Mouse (Mus musculus) hindbrain, embryonic 13.5 days (tissue): Measurements from ENCODE around the gene Anxa1. TPM values are rescaled to one million over a fixed set of nuclear protein-coding genes. Genes with fewer than 3 reads are reported as not detected.

Source experiments
- ATAC-seq: fragments of 200-750 bp; cut with Nextera tagmentation; 2 replicates; pipeline ENCODE4 v1.8.0; 2017; ENCODE audit warnings: moderate TSS enrichment; ENCODE audit not compliant: low FRiP score
- H3K27ac ChIP-seq: fragments of 300-500 bp; sonication (generic); 2 replicates; pipeline ENCODE4 v1.5.1; 2015; ENCODE audit warnings: inconsistent platforms, mild to moderate bottlenecking, moderate library complexity
- H3K27me3 ChIP-seq: fragments of 300-500 bp; sonication (generic); 2 replicates; pipeline ENCODE4 v1.6.1; 2015; ENCODE audit warnings: mild to moderate bottlenecking, inconsistent platforms
- H3K36me3 ChIP-seq: fragments of 300-500 bp; sonication (generic); 2 replicates; pipeline ENCODE4 v1.6.1; 2015; ENCODE audit warnings: mild to moderate bottlenecking, inconsistent platforms
- H3K4me1 ChIP-seq: fragments of 300-500 bp; sonication (generic); replicated peaks from 2 replicates; pipeline ENCODE4 v1.6.1; 2015; ENCODE audit warnings: inconsistent platforms
- H3K4me2 ChIP-seq: fragments of 300-500 bp; sonication (generic); 2 replicates; pipeline ENCODE4 v1.6.1; 2015; ENCODE audit warnings: inconsistent platforms, mild to moderate bottlenecking, moderate library complexity
- H3K4me3 ChIP-seq: fragments of 300-500 bp; sonication (generic); 2 replicates; pipeline ENCODE4 v1.5.1; 2015; ENCODE audit warnings: mild to moderate bottlenecking, inconsistent platforms
- H3K9ac ChIP-seq: fragments of 300-500 bp; sonication (generic); 2 replicates; pipeline ENCODE4 v1.6.1; 2015; ENCODE audit warnings: mild to moderate bottlenecking, inconsistent platforms
- H3K9me3 ChIP-seq: fragments of 300-500 bp; sonication (generic); 2 replicates; pipeline ENCODE4 v1.6.1; 2016; ENCODE audit warnings: inconsistent platforms
- WGBS: fragments of 180-500 bp; shearing (Covaris S2); methylation state at CpG from one replicate; pipeline ENCODE4 v1.1.7; 2015; 5-methylcytosine and 5-hydroxymethylcytosine counted together
- polyA plus RNA-seq: library from polyadenylated mRNA; unstranded; fragments of >200 nt; fragmentation: Nextera tagmentation; extraction: Ambion mirVana; gene quantifications from 2 replicates; pipeline ENCODE4 v1.2.1, GENCODE M21; 2015

Anxa1 gene
- polyA plus RNA-seq, 1 experiment from 2014 or later, result 8.4 TPM

- ATAC-seq, result no peak
- Histone ChIP-seq H3K27me3 (no peaks in the 10 kb centered on the region), H3K27ac (no peak overlapping the region), H3K4me2 (no peak overlapping the region), H3K9me3 (no peaks in the 10 kb centered on the region), H3K36me3 (no peaks in the 10 kb centered on the region), H3K4me3 (no peak overlapping the region), H3K9ac (no peak overlapping the region), H3K4me1 (no peaks in the 10 kb centered on the region)
- 81% methylated on average over 3 of the region's 3 CpGs for WGBS
Measured at GRCm38 (mm10) chr19:20401961-20402360, 11.2 kb upstream of the Anxa1 start.

DNA sequence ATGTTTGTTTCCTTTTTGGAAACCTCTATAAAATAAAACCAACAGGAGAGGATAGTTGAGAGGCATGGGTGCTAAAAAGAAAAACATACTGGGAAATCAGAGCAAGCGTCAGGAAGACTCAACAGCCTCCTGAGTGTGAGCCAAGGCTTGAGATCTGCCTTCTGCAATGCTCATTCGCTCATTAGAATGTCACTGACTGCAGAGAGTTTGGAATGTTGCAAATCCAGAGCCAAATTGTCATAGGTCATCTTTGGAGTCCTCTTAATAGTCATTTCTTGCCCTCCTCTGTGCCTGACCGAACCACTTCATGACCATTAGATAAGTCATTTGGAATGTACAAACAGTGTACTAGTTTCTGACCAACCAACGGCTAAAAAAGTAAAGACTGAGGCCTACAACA lies 8.4 kb upstream of the Anxa1 start:
- H3K27ac ChIP-seq, result no peak overlapping the region
- no peak for ATAC-seq
- H3K4me1 ChIP-seq, result no peaks in the 10 kb centered on the region
- H3K4me3 ChIP-seq, result no peak overlapping the region
- H3K9me3 ChIP-seq, result no peaks in the 10 kb centered on the region
- 85% methylated on average over 4 of the region's 4 CpGs for WGBS
- H3K9ac ChIP-seq, result no peak overlapping the region
- no peaks in the 10 kb centered on the region for H3K27me3 ChIP-seq
- no peaks in the 10 kb centered on the region for H3K36me3 ChIP-seq
- no peak overlapping the region for H3K4me2 ChIP-seq

GRCm38 (mm10) chr19:20397092-20397491 lies 6.3 kb upstream of the Anxa1 start:
- Histone ChIP-seq H3K4me3 (no peak overlapping the region), H3K36me3 (no peaks in the 10 kb centered on the region), H3K4me2 (no peak overlapping the region), H3K9ac (no peak overlapping the region), H3K27me3 (no peaks in the 10 kb centered on the region), H3K27ac (no peak overlapping the region), H3K9me3 (no peaks in the 10 kb centered on the region), H3K4me1 (no peaks in the 10 kb centered on the region)
- ATAC-seq, result no peak
- 96% methylated on average over 1 of the region's 1 CpGs for WGBS

DNA sequence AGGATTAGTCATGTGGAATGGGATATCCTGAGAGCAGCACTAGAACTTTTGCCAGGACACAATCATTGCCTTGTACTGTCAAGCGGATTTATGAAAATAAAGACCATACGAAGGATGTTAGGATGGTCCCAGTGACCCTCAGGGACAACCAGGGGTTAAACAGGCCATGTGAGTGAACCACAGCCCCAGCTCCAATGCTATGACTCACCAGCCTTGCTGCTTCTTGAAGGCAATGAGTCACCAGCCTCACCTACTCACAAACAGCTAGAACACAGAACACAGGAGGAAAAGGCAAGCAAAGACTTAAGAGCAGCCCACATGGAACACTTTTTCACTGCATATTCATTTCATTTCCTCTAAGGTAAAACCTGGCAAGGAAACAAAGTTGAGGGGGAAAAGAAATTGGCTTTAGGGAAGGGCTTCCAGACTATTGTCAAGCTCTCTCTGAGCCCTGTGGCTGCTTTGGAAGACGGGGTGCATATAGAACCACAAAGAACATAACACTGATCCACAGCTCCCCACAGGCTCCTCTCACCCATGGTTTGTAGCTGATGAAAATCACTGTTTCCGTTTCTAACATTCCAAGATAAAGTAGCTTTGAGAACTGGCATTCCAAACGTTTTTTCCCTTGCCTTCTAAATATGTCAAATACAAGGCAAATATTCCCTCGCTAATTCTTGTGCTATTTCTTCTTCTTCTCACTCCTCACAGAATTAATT lies 3.0 kb upstream of the Anxa1 start:
- H3K36me3 ChIP-seq, result no peaks in the 10 kb centered on the region
- ATAC-seq, result no peak
- H3K4me1 ChIP-seq, result no peaks in the 10 kb centered on the region
- H3K9me3 ChIP-seq, result no peaks in the 10 kb centered on the region
- no peak overlapping the region for H3K4me2 ChIP-seq
- no peak overlapping the region for H3K4me3 ChIP-seq
- no peak overlapping the region for H3K9ac ChIP-seq
- no peak overlapping the region for H3K27ac ChIP-seq
- 85% methylated on average over 6 of the region's 6 CpGs for WGBS
- no peaks in the 10 kb centered on the region for H3K27me3 ChIP-seq

DNA sequence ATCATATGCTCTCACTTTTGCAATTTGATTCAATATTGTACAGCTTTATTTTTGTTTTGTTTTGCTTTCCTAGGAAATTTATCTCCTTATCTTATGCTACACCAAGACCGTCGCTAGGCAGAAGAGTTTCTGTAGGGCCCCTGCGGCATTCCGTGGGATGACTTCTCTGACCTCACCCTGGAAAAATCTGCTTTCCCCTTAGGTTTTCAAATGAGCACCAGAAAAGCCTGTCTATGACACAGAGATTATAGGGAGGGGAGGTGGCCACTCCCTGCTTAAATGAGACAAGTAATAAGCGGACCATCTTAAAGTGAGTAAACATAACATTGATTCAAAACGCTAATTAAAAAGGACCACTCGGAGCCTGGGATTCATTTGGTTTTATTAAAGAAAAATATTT lies 1.0 kb downstream of the Anxa1 start:
- H3K27ac ChIP-seq, result no peak overlapping the region
- H3K4me2 ChIP-seq, result no peak overlapping the region
- no peak overlapping the region for H3K9ac ChIP-seq
- no peaks in the 10 kb centered on the region for H3K36me3 ChIP-seq
- H3K4me1 ChIP-seq, result no peaks in the 10 kb centered on the region
- H3K27me3 ChIP-seq, result no peaks in the 10 kb centered on the region
- ATAC-seq, result no peak
- 87% methylated on average over 7 of the region's 7 CpGs for WGBS
- no peak overlapping the region for H3K4me3 ChIP-seq
- H3K9me3 ChIP-seq, result no peaks in the 10 kb centered on the region

GRCm38 (mm10) chr19:20389245-20389644 lies 1.5 kb downstream of the Anxa1 start:
- Histone ChIP-seq H3K9me3 (no peaks in the 10 kb centered on the region), H3K36me3 (no peaks in the 10 kb centered on the region), H3K27me3 (no peaks in the 10 kb centered on the region), H3K4me3 (no peak overlapping the region), H3K4me1 (no peaks in the 10 kb centered on the region), H3K27ac (no peak overlapping the region), H3K4me2 (no peak overlapping the region), H3K9ac (no peak overlapping the region)
- no peak for ATAC-seq
- 89% methylated on average over 6 of the region's 6 CpGs for WGBS

- WGBS, result 82% methylated on average over 6 of the region's 6 CpGs
- Histone ChIP-seq H3K27ac (no peak overlapping the region), H3K36me3 (no peaks in the 10 kb centered on the region), H3K4me1 (no peaks in the 10 kb centered on the region), H3K4me3 (no peak overlapping the region), H3K9me3 (no peaks in the 10 kb centered on the region), H3K9ac (no peak overlapping the region), H3K27me3 (no peaks in the 10 kb centered on the region), H3K4me2 (no peak overlapping the region)
- ATAC-seq, result no peak
Measured at GRCm38 (mm10) chr19:20388276-20388675, 2.5 kb downstream of the Anxa1 start.

DNA sequence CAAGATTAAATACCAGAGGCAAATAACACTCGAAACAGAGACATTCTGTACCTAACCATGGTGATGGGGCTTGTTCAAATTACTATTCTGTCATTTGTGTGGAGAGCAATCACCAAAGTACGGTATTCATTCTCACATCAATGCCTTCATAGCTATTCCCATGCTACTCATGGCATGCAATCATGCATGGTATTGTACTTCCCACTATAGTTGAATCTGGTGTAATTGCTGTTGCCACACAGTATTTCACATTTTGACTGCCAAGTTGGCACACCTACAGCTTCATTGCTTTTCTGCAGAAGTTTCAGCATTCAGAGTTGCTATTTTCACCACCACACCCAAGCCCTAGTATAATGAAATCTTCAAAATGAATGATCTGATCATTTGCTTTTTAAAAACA lies 4.4 kb downstream of the Anxa1 start:
- ATAC-seq, result no peak
- Histone ChIP-seq H3K4me1 (no peaks in the 10 kb centered on the region), H3K9me3 (no peaks in the 10 kb centered on the region), H3K4me2 (no peak overlapping the region), H3K4me3 (no peak overlapping the region), H3K27ac (no peak overlapping the region), H3K27me3 (no peaks in the 10 kb centered on the region), H3K9ac (no peak overlapping the region), H3K36me3 (no peaks in the 10 kb centered on the region)
- WGBS, result 77% methylated on average over 2 of the region's 2 CpGs

DNA sequence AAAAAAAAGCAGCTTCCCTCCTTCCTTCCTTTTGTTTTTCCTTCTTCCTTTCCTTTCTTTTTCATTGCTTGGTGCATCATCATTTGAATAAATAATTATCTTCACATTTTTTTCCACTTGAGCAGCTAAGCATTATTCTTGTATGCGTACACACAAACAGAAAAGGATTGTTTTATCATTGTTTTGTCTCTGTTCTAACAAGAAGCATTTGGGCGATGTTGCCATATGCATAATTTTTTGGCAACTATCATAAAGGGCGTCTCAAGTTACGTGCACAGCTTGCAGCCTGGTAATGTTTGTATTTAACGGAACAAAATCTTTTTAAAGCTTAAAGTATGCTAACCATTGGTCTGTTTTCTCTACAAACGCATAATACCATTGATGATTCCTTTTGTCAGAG lies 5.1 kb downstream of the Anxa1 start:
- Histone ChIP-seq H3K27me3 (no peaks in the 10 kb centered on the region), H3K36me3 (no peaks in the 10 kb centered on the region), H3K9ac (no peak overlapping the region), H3K9me3 (no peaks in the 10 kb centered on the region), H3K27ac (no peak overlapping the region), H3K4me1 (no peaks in the 10 kb centered on the region), H3K4me3 (no peak overlapping the region), H3K4me2 (no peak overlapping the region)
- no peak for ATAC-seq
- WGBS, result 73% methylated on average over 6 of the region's 6 CpGs

GRCm38 (mm10) chr19:20381207-20381752 lies 9.5 kb downstream of the Anxa1 start:
- no peak for ATAC-seq
- H3K27ac ChIP-seq, result no peak overlapping the region

GRCm38 (mm10) chr19:20370175-20370574 lies 20.6 kb downstream of the Anxa1 start:
- Histone ChIP-seq H3K4me1 (no peaks in the 10 kb centered on the region), H3K27ac (no peak overlapping the region), H3K36me3 (no peaks in the 10 kb centered on the region), H3K9ac (no peak overlapping the region), H3K4me2 (no peak overlapping the region), H3K9me3 (no peaks in the 10 kb centered on the region), H3K27me3 (no peaks in the 10 kb centered on the region), H3K4me3 (no peak overlapping the region)
- 93% methylated on average over 2 of the region's 2 CpGs for WGBS
- no peak for ATAC-seq

More at GRCm38 (mm10) chr19:20381207-20381752, 9.5 kb downstream of the Anxa1 start:
- Histone ChIP-seq H3K9me3 (no peaks in the 10 kb centered on the region), H3K4me1 (no peaks in the 10 kb centered on the region), H3K4me2 (no peak overlapping the region), H3K36me3 (no peaks in the 10 kb centered on the region), H3K27me3 (no peaks in the 10 kb centered on the region), H3K9ac (no peak overlapping the region), H3K4me3 (no peak overlapping the region)
- WGBS, result 62% methylated on average over 2 of the region's 2 CpGs

DNA sequence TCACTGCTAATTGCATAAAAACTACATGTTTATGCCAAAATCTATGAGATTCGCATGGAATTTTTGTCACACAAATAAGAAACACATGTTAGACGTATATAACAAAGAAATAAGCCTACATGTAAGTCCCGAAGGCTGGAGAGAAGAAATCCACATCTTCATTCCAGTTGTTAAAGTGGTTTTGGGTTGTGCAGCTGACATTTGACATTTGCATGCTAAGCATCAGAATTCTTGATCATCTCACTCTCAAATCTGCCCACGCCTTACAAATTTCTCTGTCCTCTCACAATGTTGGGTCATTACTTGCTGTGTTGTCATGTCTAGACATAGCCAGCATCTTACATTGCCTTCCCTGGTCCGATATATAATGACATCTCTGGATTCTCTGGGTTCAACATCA lies 24.2 kb downstream of the Anxa1 start:
- Histone ChIP-seq H3K9ac (no peak overlapping the region), H3K9me3 (no peaks in the 10 kb centered on the region), H3K4me2 (no peak overlapping the region), H3K4me3 (no peak overlapping the region), H3K36me3 (no peaks in the 10 kb centered on the region), H3K27me3 (no peaks in the 10 kb centered on the region), H3K27ac (no peak overlapping the region), H3K4me1 (no peaks in the 10 kb centered on the region)
- WGBS, result 93% methylated on average over 5 of the region's 5 CpGs
- no peak for ATAC-seq

GRCm38 (mm10) chr19:20366010-20366409 lies 24.7 kb downstream of the Anxa1 start:
- WGBS, result 77% methylated on average over 2 of the region's 2 CpGs
- ATAC-seq, result no peak
- H3K4me1 ChIP-seq, result no peaks in the 10 kb centered on the region
- no peak overlapping the region for H3K4me2 ChIP-seq
- H3K27me3 ChIP-seq, result no peaks in the 10 kb centered on the region
- H3K4me3 ChIP-seq, result no peak overlapping the region
- no peaks in the 10 kb centered on the region for H3K36me3 ChIP-seq
- no peak overlapping the region for H3K9ac ChIP-seq
- no peak overlapping the region for H3K27ac ChIP-seq
- H3K9me3 ChIP-seq, result no peaks in the 10 kb centered on the region
